Mouse (Mus musculus): ENCODE results near the gene Gm49368. TPM values are rescaled to one million over a fixed set of nuclear protein-coding genes. Genes with fewer than 3 reads are reported as not detected.

Gm49368 gene
- total and polyA plus RNA-seq, 2 experiments from 2014 or later: not detected

- Histone ChIP-seq H3K27me3 (ENCODE audit: control insufficient read depth, insufficient read depth, low read length) (no peaks in the 10 kb centered on the region), H3K4me3 (ENCODE audit: low read depth, low read length) (no peak overlapping the region), H3K27ac (ENCODE audit: low read depth) (no peak overlapping the region), H3K36me3 (replicated peaks; ENCODE audit: control insufficient read depth, insufficient read depth, low read length) (no peaks in the 10 kb centered on the region), H3K9me3 (replicated peaks; ENCODE audit: control insufficient read depth, low read length) (no peaks in the 10 kb centered on the region), H3K4me1 (ENCODE audit: control insufficient read depth, insufficient read depth) (no peaks in the 10 kb centered on the region), H3K9ac (replicated peaks; ENCODE audit: low read depth, low read length) (no peak overlapping the region), H3K4me2 (ENCODE audit: low read depth, low read length) (no peak overlapping the region)
- ATAC-seq (ENCODE audit: insufficient read depth, low read depth) (no peak), DNase-seq (ENCODE audit: low spot score) (no peak)
- WGBS: 89% methylated on average over 4 of the region's 4 CpGs
- no peak for TF ChIP-seq EP300 (IDR thresholded peaks at IDR 0.05; ENCODE audit: low read depth)
- no peak for TF ChIP-seq CTCF (IDR thresholded peaks at IDR 0.05; ENCODE audit: low read depth)
Measured at GRCm38 (mm10) chr7:128164001-128164400, 101.5 kb downstream of the Gm49368 start.

GRCm38 (mm10) chr7:128166391-128166790 lies 103.9 kb downstream of the Gm49368 start:
- ATAC-seq (ENCODE audit: insufficient read depth, low read depth): no peak
- TF ChIP-seq CTCF (IDR thresholded peaks at IDR 0.05; ENCODE audit: low read depth): no peak
- TF ChIP-seq EP300 (IDR thresholded peaks at IDR 0.05; ENCODE audit: low read depth): no peak
- H3K4me3 ChIP-seq (ENCODE audit: low read depth, low read length): no peak overlapping the region

GRCm38 (mm10) chr7:128169996-128170395 lies 107.5 kb downstream of the Gm49368 start:
- ATAC-seq (ENCODE audit: insufficient read depth, low read depth) (no peak), DNase-seq (ENCODE audit: low spot score) (no peak)
- H3K36me3 ChIP-seq (replicated peaks; ENCODE audit: control insufficient read depth, insufficient read depth, low read length): no peaks in the 10 kb centered on the region
- H3K4me2 ChIP-seq (ENCODE audit: low read depth, low read length): no peak overlapping the region
- 86% methylated on average over 3 of the region's 3 CpGs for WGBS
- H3K9ac ChIP-seq (replicated peaks; ENCODE audit: low read depth, low read length): no peak overlapping the region
- no peaks in the 10 kb centered on the region for H3K4me1 ChIP-seq (ENCODE audit: control insufficient read depth, insufficient read depth)
- H3K27ac ChIP-seq (ENCODE audit: low read depth): no peak overlapping the region
- no peaks in the 10 kb centered on the region for H3K27me3 ChIP-seq (ENCODE audit: control insufficient read depth, insufficient read depth, low read length)
- no peak overlapping the region for H3K4me3 ChIP-seq (ENCODE audit: low read depth, low read length)
- H3K9me3 ChIP-seq (replicated peaks; ENCODE audit: control insufficient read depth, low read length): no peaks in the 10 kb centered on the region
- TF ChIP-seq EP300 (IDR thresholded peaks at IDR 0.05; ENCODE audit: low read depth) (no peak), CTCF (IDR thresholded peaks at IDR 0.05; ENCODE audit: low read depth) (no peak)

More at GRCm38 (mm10) chr7:128166391-128166790, 103.9 kb downstream of the Gm49368 start:
- no peaks in the 10 kb centered on the region for H3K27me3 ChIP-seq (ENCODE audit: control insufficient read depth, insufficient read depth, low read length)
- H3K9ac ChIP-seq (replicated peaks; ENCODE audit: low read depth, low read length): no peak overlapping the region
- DNase-seq (ENCODE audit: low spot score): no peak
- no peaks in the 10 kb centered on the region for H3K4me1 ChIP-seq (ENCODE audit: control insufficient read depth, insufficient read depth)
- WGBS: 81% methylated on average over 7 of the region's 7 CpGs
- H3K36me3 ChIP-seq (replicated peaks; ENCODE audit: control insufficient read depth, insufficient read depth, low read length): no peaks in the 10 kb centered on the region
- no peak overlapping the region for H3K4me2 ChIP-seq (ENCODE audit: low read depth, low read length)
- H3K27ac ChIP-seq (ENCODE audit: low read depth): no peak overlapping the region
- no peaks in the 10 kb centered on the region for H3K9me3 ChIP-seq (replicated peaks; ENCODE audit: control insufficient read depth, low read length)

Other genes with a start within 250 kb of the Gm49368 start
- 4.5 and 14.5 TPM in 2 replicates for gene Stx4a, start 238.4 kb upstream of the Gm49368 start, total RNA-seq (2014; rRNA removed; ENCODE audit: low replicate concordance)
- gene Stx4a, start 238.4 kb upstream of the Gm49368 start, polyA plus RNA-seq (2015; fragmentation: Nextera tagmentation; extraction: Ambion mirVana): 44.7 and 46.5 TPM in 2 replicates
- 0.15 and 0.19 TPM in 2 replicates for gene Stx1b, start 238.1 kb upstream of the Gm49368 start, total RNA-seq (2014; rRNA removed; ENCODE audit: low replicate concordance)
- gene Stx1b, start 238.1 kb upstream of the Gm49368 start, polyA plus RNA-seq (2015; fragmentation: Nextera tagmentation; extraction: Ambion mirVana): 0.38 and 0.51 TPM in 2 replicates
- gene Zfp646, start 186.5 kb upstream of the Gm49368 start, total RNA-seq (2014; rRNA removed; ENCODE audit: low replicate concordance): 19.5 and 25.4 TPM in 2 replicates
- 2.7 and 3.0 TPM in 2 replicates for gene Zfp646, start 186.5 kb upstream of the Gm49368 start, polyA plus RNA-seq (2015; fragmentation: Nextera tagmentation; extraction: Ambion mirVana)
- gene Zfp668, start 185.9 kb upstream of the Gm49368 start, total RNA-seq (2014; rRNA removed; ENCODE audit: low replicate concordance): 3.2 and 4.8 TPM in 2 replicates
- gene Zfp668, start 185.9 kb upstream of the Gm49368 start, polyA plus RNA-seq (2015; fragmentation: Nextera tagmentation; extraction: Ambion mirVana): 6.1 and 7.1 TPM in 2 replicates
- 0.12 TPM in 1 of 2 replicates, not detected in the other for gene Prss53, start 171.7 kb upstream of the Gm49368 start, total RNA-seq (2014; rRNA removed; ENCODE audit: low replicate concordance)
- 0.26 and 0.66 TPM in 2 replicates for gene Prss53, start 171.7 kb upstream of the Gm49368 start, polyA plus RNA-seq (2015; fragmentation: Nextera tagmentation; extraction: Ambion mirVana)
- gene Gm21974, start 167.2 kb upstream of the Gm49368 start, total RNA-seq (2014; rRNA removed; ENCODE audit: low replicate concordance): 1.1 TPM in 1 of 2 replicates, not detected in the other
- not detected in 2 replicates for gene Gm21974, start 167.2 kb upstream of the Gm49368 start, polyA plus RNA-seq (2015; fragmentation: Nextera tagmentation; extraction: Ambion mirVana)
- 36.8 and 59.1 TPM in 2 replicates for gene Vkorc1, start 167.1 kb upstream of the Gm49368 start, total RNA-seq (2014; rRNA removed; ENCODE audit: low replicate concordance)
- 70.4 and 85.8 TPM in 2 replicates for gene Vkorc1, start 167.1 kb upstream of the Gm49368 start, polyA plus RNA-seq (2015; fragmentation: Nextera tagmentation; extraction: Ambion mirVana)
- gene Bckdk, start 158.6 kb upstream of the Gm49368 start, total RNA-seq (2014; rRNA removed; ENCODE audit: low replicate concordance): 117 and 196 TPM in 2 replicates
- gene Bckdk, start 158.6 kb upstream of the Gm49368 start, polyA plus RNA-seq (2015; fragmentation: Nextera tagmentation; extraction: Ambion mirVana): 128 and 131 TPM in 2 replicates
- 14.4 and 22.6 TPM in 2 replicates for gene Kat8, start 150.2 kb upstream of the Gm49368 start, total RNA-seq (2014; rRNA removed; ENCODE audit: low replicate concordance)
- gene Kat8, start 150.2 kb upstream of the Gm49368 start, polyA plus RNA-seq (2015; fragmentation: Nextera tagmentation; extraction: Ambion mirVana): 17.0 and 20.4 TPM in 2 replicates
- 0.73 and 8.1 TPM in 2 replicates for gene Prss8, start 132.6 kb upstream of the Gm49368 start, total RNA-seq (2014; rRNA removed; ENCODE audit: low replicate concordance)
- gene Prss8, start 132.6 kb upstream of the Gm49368 start, polyA plus RNA-seq (2015; fragmentation: Nextera tagmentation; extraction: Ambion mirVana): 0.18 and 0.34 TPM in 2 replicates
- 14.2 and 17.5 TPM in 2 replicates for gene Prss36, start 116.0 kb upstream of the Gm49368 start, total RNA-seq (2014; rRNA removed; ENCODE audit: low replicate concordance)
- gene Prss36, start 116.0 kb upstream of the Gm49368 start, polyA plus RNA-seq (2015; fragmentation: Nextera tagmentation; extraction: Ambion mirVana): 10.1 and 10.2 TPM in 2 replicates
- 25.8 and 33.4 TPM in 2 replicates for gene Fus, start 95.2 kb upstream of the Gm49368 start, total RNA-seq (2014; rRNA removed; ENCODE audit: low replicate concordance)
- gene Fus, start 95.2 kb upstream of the Gm49368 start, polyA plus RNA-seq (2015; fragmentation: Nextera tagmentation; extraction: Ambion mirVana): 134 and 175 TPM in 2 replicates
- gene Pycard, start 68.8 kb upstream of the Gm49368 start, total RNA-seq (2014; rRNA removed; ENCODE audit: low replicate concordance): 30.7 and 89.6 TPM in 2 replicates
- gene Pycard, start 68.8 kb upstream of the Gm49368 start, polyA plus RNA-seq (2015; fragmentation: Nextera tagmentation; extraction: Ambion mirVana): 43.0 and 46.4 TPM in 2 replicates
- 22.8 and 52.7 TPM in 2 replicates for gene Trim72, start 58.7 kb upstream of the Gm49368 start, total RNA-seq (2014; rRNA removed; ENCODE audit: low replicate concordance)
- 2.2 and 2.3 TPM in 2 replicates for gene Trim72, start 58.7 kb upstream of the Gm49368 start, polyA plus RNA-seq (2015; fragmentation: Nextera tagmentation; extraction: Ambion mirVana)
- 0.38 and 1.9 TPM in 2 replicates for gene Itgam, start within 50 bp of the Gm49368 start, total RNA-seq (2014; rRNA removed; ENCODE audit: low replicate concordance)
- gene Itgam, start within 50 bp of the Gm49368 start, polyA plus RNA-seq (2015; fragmentation: Nextera tagmentation; extraction: Ambion mirVana): 0.53 and 0.58 TPM in 2 replicates
- 0.70 TPM in 1 of 2 replicates, not detected in the other for gene Itgax, start 66.9 kb downstream of the Gm49368 start, total RNA-seq (2014; rRNA removed; ENCODE audit: low replicate concordance)
- gene Itgax, start 66.9 kb downstream of the Gm49368 start, polyA plus RNA-seq (2015; fragmentation: Nextera tagmentation; extraction: Ambion mirVana): 0.12 and 0.19 TPM in 2 replicates
- gene Itgad, start 91.7 kb downstream of the Gm49368 start, total RNA-seq (2014; rRNA removed; ENCODE audit: low replicate concordance): not detected in 2 replicates
- 0.25 TPM in 1 of 2 replicates, not detected in the other for gene Itgad, start 91.7 kb downstream of the Gm49368 start, polyA plus RNA-seq (2015; fragmentation: Nextera tagmentation; extraction: Ambion mirVana)
- 1,202 and 1,223 TPM in 2 replicates for gene Cox6a2, start 143.7 kb downstream of the Gm49368 start, total RNA-seq (2014; rRNA removed; ENCODE audit: low replicate concordance)
- 3,388 and 3,605 TPM in 2 replicates for gene Cox6a2, start 143.7 kb downstream of the Gm49368 start, polyA plus RNA-seq (2015; fragmentation: Nextera tagmentation; extraction: Ambion mirVana)
- 18.9 and 32.0 TPM in 2 replicates for gene Armc5, start 174.7 kb downstream of the Gm49368 start, total RNA-seq (2014; rRNA removed; ENCODE audit: low replicate concordance)
- gene Armc5, start 174.7 kb downstream of the Gm49368 start, polyA plus RNA-seq (2015; fragmentation: Nextera tagmentation; extraction: Ambion mirVana): 8.3 and 8.9 TPM in 2 replicates
- 3.6 and 3.9 TPM in 2 replicates for gene 9130023H24Rik, start 175.3 kb downstream of the Gm49368 start, total RNA-seq (2014; rRNA removed; ENCODE audit: low replicate concordance)
- gene 9130023H24Rik, start 175.3 kb downstream of the Gm49368 start, polyA plus RNA-seq (2015; fragmentation: Nextera tagmentation; extraction: Ambion mirVana): 4.4 and 5.1 TPM in 2 replicates
- 84.6 and 93.8 TPM in 2 replicates for gene Tgfb1i1, start 184.1 kb downstream of the Gm49368 start, total RNA-seq (2014; rRNA removed; ENCODE audit: low replicate concordance)
- gene Tgfb1i1, start 184.1 kb downstream of the Gm49368 start, polyA plus RNA-seq (2015; fragmentation: Nextera tagmentation; extraction: Ambion mirVana): 97.5 and 112 TPM in 2 replicates
- not detected in 2 replicates for gene Slc5a2, start 203.0 kb downstream of the Gm49368 start, total RNA-seq (2014; rRNA removed; ENCODE audit: low replicate concordance)
- 0.20 and 0.30 TPM in 2 replicates for gene Slc5a2, start 203.0 kb downstream of the Gm49368 start, polyA plus RNA-seq (2015; fragmentation: Nextera tagmentation; extraction: Ambion mirVana)
- gene BC017158, start 235.5 kb downstream of the Gm49368 start, total RNA-seq (2014; rRNA removed; ENCODE audit: low replicate concordance): 14.1 and 22.4 TPM in 2 replicates
- 5.8 and 6.8 TPM in 2 replicates for gene BC017158, start 235.5 kb downstream of the Gm49368 start, polyA plus RNA-seq (2015; fragmentation: Nextera tagmentation; extraction: Ambion mirVana)

All from heart, postnatal 0 days (tissue).